Mouse (Mus musculus) thymus, postnatal 4 days (tissue): Measurements from ENCODE around the gene Myt1l.

Source experiments
- DNase-seq: peaks from one replicate; pipeline ENCODE4 v3.0.0; 2021

Gene Myt1l

DNA sequence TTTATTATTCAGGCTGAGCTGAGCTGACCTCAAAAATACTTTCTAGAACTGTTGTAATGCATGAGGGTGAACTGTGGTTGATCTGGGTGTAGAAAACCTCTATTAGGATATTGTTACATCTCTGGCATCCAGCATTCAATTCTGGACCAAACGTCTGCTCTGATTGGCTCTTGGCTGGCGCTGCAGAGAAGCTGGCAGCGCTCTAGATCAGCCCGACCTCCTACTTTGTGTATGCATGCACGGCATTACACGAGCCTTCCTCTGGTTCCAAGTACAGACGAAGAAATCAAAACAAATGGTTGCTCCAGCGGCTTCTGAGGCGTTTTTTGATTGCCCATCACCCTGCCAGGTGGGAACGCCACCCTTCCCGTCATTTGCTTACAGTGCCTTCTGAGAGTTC, 303.2 kb downstream of the Myt1l start:
- no peak for DNase-seq

DNA sequence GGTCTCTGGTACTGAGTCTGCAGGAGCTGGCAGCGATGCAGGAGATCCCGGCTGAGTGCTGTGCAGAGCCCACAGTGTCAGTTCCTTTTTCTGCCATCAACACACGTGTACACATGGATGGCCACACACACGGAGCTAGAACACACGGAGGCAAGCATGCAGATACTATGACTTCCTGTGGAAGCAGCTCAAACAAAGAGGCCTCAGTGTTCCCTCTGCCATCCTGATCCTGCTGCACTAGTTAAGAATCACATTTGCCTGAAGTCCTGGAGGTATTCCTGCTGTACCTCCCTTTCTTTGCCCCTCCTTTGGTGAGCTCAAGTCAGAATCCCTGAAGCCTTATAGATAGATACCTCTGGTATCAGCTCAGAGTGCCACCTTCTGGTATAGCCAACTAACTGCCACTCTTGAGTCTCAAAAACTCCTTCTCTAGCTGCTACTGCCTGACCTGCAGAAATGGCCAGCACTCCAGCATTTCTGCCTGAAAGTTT, 309.2 kb downstream of the Myt1l start:
- DNase-seq = no peak

- DNase-seq = no peak
These were observed 310.2 kb downstream of the Myt1l start for GRCm38 (mm10) chr12:29838421-29838820.

DNA sequence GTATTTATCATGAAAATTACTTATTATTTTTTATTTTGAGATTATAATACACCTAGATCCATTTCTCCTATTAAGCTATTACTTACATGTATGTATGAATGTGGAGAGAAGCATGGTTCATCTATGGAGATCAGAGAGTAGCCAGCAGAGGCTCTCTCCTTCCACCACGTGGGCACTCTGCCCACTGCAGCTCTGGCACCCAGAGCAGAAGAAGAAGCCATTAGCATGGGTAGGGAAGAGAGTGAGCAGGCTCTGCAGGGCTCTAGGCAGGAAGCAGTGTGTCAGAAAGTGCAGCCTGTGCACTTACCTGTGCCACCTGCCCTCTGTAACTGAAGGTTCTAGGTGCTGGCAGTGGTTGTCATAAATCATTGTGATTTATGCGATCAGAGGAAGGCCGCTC, 321.8 kb downstream of the Myt1l start:
- no peak for DNase-seq

DNA sequence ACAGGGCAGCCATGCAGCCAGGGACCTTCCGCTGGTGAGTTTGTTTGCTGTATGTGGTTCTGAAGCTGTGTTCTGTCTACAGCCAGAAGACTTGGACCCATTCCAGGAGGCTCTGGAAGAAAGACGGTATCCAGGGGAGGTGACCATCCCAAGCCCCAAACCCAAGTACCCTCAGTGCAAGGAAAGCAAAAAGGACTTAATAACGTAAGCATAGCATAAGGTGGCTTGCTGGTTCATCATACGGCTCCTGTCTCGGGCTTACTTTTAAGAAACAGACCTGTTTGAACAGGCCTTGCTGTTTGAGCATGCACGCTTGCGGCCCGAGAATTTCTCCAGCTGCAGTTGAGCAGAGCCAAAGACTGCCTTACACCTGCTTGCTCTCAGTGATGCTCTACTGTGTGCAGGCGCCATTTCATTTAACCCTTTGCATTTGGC, 326.0 kb downstream of the Myt1l start:
- DNase-seq = no peak

DNA sequence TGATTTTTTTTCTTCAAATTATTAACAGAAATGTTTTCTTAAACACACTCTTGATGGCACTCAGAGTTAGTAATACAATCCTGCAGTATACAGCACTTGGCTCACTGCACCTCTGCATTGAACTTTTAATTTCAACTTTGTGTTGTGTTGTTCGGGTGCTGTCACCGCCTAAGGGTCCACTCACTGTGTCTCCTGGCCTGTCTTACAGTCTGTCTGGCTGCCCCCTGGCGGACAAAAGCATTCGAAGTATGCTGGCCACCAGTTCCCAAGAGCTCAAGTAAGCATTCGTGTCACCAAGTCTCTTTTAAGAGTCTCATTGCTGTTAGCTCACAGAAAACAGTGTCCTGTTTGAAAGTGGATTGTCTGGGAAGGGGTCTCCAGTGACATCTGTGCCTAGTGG, 326.8 kb downstream of the Myt1l start:
- peak; percentile 63 for DNase-seq

- DNase-seq = no peak
These were observed 332.8 kb downstream of the Myt1l start for GRCm38 (mm10) chr12:29860986-29861385.

DNA sequence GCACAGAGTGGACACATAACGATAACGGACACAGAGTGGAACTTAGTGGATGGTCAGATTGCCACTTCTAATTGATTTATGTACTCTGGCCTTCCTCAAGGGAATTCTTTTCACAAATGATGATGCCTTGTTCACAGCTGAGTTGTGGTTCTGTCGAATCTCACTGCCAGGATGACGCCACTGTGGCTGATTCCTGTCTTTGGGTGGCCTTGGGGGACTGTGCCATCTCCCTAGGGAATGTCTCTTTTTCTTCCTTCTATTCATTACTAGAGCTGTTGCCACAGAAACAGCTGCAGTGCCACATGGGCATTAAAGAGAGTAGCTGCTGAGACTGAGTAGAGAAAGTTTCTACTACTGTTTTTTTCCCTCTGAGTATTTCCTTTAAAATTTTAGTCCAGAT, 340.1 kb downstream of the Myt1l start:
- no peak for DNase-seq

GRCm38 (mm10) chr12:29868781-29869180, 340.6 kb downstream of the Myt1l start:
- no peak for DNase-seq

GRCm38 (mm10) chr12:29872156-29872815, 344.1 kb downstream of the Myt1l start:
- no peak for DNase-seq

DNA sequence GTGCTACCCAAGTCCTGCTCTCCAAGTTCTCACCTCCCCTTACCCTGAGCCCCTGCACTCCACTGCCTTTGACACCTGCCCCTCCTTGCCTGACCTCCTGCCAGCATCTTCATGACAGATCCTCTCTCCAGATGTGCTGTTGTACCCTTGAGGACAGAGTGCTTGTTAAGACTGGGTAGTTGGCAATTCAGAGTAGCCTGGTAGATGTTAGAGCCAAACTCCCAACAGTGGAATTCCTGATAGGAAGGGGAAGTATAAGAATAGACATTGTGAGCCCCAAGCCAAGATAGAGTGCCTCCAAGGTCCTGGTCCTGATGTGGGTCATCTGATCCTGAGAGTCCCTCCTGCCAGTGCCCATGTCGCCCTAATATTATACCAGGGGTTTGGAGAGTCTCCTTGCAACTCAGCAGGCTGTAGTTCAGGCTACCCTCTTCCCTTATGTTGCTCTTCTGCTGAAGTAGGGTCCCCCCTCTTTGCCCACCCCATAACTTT, 345.1 kb downstream of the Myt1l start:
- DNase-seq = no peak

- DNase-seq = no peak
These were observed 349.8 kb downstream of the Myt1l start for GRCm38 (mm10) chr12:29877977-29878376.

DNA sequence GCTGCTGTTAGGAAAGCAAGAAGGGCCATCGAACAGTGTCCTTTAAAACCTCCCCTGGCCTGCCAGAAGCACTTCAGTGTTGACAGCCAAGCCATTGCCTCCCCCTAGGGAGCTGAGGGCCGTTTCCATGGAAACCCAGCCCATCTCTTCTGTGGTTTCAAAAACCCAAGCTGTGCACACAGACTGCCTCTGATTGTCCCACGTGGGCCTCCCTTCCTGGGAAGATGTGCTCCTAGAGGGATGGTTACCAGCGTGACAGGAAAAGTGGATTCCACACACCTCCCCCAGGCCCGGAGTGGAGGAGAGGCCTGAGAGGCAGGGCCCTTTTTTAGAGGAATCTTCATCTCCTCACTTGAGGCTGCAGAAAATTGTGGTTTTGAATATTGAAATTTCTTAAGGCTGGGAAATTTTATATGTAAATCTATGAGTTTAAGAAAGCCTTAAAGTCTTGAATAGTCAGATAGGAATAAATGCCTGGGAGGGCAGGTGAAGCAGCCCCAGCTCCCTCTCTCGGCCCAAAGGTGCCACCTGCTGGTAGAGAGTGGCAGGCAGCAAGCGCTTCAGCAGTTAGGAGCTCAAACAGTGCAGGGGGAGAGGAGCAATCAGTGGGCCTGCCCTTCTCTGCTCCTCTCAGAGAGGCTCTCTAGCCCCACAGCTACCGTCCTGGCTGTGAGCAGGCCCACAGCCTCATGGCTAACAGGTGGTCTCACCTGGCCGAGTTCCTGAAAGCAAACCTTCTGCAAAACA, 354.9 kb downstream of the Myt1l start:
- peak; percentile 75 for DNase-seq

DNA sequence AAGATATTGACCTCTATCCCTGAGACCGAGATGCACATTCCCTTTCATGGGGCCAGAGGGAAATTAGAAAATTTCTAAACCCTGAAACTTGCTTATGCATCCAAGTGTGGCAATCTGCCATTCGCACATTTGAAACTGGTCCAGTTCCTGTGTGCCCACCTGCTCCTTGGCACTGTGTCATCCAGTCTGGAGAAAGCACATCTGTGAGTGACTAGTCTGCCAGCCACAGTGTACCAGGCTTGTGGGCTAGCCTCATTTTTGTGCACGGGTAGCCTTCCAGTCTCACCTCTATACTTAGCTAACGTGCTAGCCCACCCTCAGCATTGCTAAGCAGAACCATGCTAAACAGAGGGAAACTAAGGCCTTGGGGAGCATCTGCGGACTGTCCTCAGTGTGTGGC, 356.2 kb downstream of the Myt1l start:
- no peak for DNase-seq

DNA sequence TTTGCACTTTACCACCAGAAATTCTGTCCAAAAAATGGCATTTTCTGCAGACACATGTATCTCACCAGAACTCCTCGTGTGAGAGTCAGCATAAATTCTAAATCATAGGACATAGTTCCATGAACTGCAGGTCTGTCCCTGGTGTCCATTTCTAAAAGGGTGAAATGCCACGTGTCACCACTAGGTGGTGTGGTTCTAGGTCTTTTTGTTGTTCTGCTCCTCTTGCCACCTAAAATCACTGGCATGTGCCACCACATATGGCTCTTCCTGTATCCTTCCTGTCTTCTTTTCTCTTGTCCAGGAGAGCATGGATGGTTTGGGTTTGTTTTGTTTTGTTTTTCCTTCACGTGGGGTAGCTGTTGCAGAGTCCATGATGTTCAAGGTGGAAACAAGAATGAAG, 366.5 kb downstream of the Myt1l start:
- DNase-seq = peak; percentile 47

DNA sequence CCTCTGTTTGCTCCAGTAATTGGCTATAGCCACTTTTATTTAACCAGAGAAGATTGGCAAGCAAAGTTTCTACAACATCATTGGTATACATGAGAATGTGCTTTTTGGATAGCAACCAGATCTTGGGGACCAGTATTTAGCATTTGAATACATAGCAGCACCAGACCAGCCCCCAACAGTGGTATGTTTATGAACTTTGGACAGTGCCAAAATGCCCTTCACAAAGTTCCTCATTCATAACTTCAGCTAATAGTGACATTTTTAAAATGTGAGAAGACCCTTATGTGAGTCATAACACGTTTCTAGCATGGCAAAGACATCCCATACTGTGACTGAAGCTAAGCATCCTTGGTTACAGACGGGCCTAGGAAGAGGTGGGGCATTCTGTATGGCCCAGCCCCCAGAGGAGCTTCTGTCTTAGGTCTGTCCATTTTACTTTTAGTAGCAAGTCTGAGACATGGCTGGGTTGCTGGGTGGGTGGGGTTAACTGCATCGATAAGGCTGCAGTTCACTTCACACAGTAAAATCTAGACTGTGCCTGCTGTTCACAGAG, 369.4 kb downstream of the Myt1l start:
- no peak for DNase-seq

GRCm38 (mm10) chr12:29904101-29904874, 376.1 kb downstream of the Myt1l start:
- no peak for DNase-seq

DNA sequence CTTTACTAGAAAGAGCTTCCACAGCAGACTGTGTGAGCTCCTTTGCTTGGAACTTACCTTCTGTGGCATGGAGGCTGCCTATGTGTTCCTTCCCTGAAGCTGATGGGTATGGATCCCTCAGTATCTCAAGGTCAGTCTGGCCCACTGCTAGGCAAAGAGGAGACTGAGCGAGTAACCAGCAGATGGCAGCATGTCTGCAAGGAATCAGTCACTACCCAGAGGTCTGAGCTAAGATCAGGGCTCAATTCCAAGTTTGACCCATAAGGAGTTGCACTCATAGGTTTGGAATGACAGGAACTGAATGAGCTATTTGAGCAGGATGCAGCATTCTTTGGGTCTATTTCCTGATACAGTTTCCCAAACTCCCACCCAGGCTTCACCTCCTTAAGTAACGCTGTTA, 378.9 kb downstream of the Myt1l start:
- DNase-seq = no peak

DNA sequence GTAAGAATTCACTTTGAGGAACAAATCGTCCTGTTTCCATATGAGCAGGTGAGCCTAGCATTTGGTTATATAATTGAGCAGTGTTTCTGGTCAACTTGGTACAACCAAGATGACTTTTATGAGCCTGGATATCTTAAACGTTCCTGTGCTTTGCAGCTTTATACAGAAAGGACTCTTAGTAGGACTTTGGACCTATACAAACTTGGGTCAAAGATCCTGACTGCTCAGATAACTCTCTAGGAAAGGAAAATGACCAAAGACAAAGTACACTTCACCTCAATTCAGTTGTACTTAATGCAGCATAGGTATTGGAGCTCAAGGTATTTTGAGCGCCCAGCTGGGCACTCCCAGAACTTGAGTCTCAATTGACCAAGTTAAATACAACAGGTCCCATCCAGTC, 388.0 kb downstream of the Myt1l start:
- no peak for DNase-seq

- DNase-seq = no peak
These were observed 388.6 kb downstream of the Myt1l start for GRCm38 (mm10) chr12:29916807-29917206.

DNA sequence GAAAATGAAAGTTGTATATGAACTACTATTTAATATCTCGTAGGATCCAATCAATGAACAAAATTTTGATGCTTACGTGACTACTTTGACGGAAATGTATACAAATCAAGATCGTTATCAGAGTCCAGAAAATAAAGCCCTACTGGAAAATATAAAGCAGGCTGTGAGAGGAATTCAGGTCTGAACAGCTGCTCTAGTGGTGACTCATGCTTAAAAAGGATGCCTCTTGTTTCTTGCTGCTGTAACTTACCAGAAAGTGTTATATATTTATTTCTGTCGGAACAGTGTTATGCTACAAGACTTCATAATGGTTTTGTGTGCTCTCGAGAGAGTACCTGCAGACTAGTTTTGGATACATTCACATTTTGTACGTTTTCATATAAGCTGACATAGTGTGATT, 392.1 kb downstream of the Myt1l start:
- DNase-seq = no peak

DNA sequence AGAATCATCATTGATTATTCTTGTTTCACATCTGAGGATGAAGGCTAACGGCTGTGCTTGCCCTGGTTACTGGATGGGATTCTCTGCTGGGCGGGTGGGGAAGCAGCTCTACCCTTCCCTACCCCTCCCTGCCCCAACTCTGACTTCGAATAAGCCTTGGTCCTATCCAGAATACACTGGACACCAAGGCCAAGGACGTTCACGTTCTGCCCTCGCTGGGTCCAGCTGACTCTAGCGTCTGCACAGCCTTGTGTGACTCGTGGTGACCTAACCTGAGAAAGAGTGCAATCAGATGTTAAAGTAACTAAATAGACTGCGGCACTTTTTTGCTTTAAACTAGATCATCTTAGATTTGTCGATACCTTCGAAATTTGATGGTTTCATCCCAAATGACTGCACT, 393.3 kb downstream of the Myt1l start:
- DNase-seq = no peak

GRCm38 (mm10) chr12:29926896-29927295, 398.7 kb downstream of the Myt1l start:
- DNase-seq = peak; percentile 55
